Mouse (Mus musculus) urinary bladder, adult 2 months (tissue): ENCODE measurements at regions not wholly inside any gene's neighbourhood (a gene's known extent, or its start where the extent isn't known, plus 50 kb on each side); places are given as distances from the start of the nearest gene placed in this dataset.

ENCODE experiments used
- DNase-seq: peaks from one replicate; pipeline ENCODE4 v3.0.0; 2022; ENCODE audit warnings: low spot score

DNA sequence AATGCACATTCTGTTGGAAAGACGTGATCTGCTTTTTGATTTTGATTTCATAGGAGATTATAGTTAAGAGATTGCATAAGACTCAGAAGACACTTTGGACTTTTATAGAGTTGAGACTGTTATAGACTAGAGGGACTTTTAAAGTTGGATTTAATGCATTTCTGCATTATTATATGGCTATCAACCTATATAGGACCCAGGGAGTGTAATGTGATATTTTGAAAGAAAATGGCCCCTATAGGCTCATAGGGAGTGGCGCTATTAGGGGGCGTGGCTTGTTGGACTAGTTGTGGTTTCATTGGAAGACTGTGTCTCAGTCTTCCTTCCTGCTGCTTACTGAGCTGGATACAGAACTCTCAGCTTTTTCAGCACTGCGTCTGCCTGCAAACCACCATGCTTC is 186.9 kb upstream of the Igfbp7 start:
- no peak for DNase-seq

DNA sequence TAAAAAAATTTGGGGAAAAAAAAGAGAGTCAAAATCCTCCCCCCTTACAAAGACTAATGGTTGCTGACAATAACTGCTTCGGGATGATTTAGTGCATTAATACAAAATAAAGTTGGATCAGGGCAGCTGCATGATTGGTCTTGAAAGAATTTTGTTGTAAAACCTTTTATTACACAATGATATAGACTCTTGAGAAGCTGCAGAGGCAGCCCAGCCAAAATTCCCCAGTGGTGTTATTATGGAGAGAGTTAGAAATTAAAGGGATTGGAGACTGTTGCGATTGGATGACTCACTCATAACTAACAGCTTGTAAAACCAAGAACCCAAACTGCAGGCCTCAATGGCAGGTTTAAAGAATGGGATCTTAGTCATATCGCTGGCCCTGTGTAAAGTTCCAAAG is 181.4 kb upstream of the Igfbp7 start:
- DNase-seq = no peak

DNA sequence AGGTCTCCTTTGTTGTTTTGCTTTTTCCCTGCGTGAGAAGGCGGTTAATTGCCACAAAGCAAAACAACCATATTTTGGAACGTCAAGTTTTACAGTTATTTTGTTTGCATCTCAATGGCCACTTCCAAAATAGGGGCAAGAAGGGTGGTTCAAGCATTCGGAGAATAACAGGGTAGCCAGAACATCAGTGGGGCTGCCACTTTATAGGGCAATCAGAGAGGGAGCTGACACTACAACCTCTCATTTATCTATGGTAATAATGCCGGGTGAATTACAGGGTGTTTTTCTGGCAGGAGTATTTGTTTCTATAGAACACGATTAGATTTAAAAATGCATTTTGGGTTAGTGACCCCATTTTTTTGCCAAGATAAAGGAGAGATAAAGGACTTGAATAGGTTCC is 173.9 kb upstream of the Igfbp7 start:
- no peak for DNase-seq

DNA sequence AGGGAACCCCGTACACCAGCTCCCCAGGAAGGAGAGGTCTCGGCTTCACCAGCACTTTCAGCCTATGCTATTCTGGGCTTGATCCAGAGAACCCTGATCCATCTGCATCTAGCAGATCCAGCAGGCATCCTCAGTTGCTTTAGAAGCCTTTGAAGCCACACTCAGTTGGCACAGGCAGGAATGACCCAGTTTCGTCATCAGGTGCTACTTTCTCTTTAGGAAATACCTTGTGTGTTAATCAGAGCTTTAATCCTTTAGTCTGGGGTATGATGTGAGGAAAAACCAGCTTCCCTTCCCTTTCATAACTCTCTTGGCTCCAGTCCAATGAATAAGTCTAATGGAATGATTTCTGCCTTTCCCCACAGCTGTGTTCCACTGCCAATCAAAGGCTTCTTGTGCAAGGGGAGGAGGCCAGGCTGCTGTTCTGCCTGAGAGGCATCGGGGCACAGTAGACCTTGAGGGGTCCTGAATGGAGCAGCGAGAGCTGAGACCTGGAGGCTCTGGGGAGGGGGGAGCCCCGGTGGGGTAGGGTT is 173.3 kb upstream of the Igfbp7 start:
- DNase-seq = no peak

DNA sequence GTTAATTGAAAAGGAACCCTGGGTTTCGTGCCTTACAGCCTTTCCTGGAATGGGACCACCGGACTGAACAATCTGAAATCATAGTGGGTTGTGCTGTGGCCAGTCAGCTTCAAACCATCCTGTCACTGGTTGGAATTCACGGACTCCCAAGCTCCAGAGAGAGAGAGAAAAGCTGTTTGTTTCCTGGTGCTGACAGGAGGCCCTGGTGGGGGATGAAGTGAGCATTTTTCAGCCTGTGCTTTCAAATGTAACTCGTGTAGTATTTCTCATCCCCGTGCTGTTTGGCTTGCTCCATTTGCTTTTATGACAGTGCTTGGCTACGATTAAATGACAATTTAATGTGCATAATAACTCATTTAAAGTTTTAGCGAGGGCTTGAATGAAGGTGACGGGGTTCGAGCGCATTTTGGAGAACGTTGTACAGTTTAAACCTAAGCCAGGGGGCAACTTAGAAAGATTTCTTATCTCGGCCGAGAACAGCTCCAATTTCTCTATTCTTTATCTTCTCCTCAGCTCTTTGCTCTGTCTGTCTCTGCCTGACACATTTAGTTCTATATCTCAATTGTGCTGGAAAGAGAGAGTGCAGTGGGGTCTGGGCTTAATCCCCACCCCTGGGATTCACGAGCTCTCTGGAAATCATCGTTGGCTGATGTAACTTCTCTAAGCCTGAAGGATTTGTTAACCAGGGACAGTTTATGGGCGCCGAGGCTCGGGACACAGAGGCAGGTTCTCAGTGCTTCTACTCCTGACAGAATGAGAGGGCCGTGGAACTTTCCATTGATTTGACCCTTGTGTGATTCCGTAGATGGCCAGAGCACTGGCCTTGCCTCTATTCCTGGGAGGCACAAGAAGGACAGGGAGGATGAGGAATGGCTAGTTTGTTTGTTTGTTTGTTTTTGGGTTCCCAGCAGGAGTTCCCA is 172.2 kb upstream of the Igfbp7 start:
- no peak for DNase-seq

DNA sequence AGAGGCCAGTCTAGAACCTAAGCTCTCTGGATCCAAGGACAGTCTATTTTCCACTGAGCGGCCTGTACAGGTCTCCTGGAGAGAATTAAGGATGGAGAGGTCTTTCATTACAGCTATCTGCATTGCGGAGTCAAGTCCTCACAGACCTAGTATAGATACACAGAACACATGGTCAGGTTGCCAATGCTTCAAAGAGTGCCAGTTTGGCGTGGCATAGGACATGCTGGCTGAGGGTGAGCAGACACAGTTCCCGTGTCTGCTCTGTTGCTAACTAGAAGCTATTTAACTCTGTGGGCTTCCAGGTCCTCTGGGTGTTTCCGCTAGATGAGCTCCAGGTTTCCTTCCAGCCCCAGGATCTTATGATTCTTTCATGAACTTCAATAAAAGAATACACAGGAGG is 169.0 kb upstream of the Igfbp7 start:
- no peak for DNase-seq

DNA sequence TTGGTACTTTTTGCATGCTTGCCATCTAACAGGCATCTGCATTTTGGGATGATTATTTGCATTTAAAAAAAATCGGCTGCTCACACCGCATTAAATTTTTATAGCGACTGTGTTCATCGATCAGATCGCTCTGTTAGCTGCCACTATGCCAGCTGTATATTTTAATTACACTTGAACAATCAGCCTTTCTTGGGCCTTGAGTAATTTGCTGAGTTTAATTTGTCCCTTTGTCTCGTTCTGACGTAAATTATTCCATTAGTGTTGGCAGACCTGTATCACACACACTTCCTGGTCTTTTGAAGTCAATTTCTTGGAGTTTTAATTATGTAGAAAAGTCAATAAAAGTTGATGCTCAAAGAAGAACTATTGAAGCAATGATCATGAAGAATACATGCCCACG is 167.9 kb upstream of the Igfbp7 start:
- no peak for DNase-seq

DNA sequence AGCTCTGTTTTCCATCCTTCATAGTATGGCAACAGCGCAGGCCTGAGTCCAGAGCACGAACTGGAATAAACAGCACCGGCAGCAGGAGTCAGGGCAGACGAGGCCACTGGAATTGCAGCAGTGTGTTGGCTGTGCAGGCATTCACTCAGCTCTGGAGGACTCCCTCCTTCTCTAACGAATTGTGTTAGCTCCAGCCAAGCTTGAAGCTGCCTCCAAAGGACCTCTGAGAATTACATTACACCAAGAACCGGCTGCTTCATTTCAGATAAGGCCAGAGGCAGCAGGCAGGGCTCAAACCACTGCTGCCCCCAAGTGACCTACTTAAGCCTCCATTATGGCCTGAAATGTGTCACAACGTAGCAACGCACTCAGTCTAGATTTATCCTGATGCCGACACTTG is 162.5 kb upstream of the Igfbp7 start:
- DNase-seq = no peak

DNA sequence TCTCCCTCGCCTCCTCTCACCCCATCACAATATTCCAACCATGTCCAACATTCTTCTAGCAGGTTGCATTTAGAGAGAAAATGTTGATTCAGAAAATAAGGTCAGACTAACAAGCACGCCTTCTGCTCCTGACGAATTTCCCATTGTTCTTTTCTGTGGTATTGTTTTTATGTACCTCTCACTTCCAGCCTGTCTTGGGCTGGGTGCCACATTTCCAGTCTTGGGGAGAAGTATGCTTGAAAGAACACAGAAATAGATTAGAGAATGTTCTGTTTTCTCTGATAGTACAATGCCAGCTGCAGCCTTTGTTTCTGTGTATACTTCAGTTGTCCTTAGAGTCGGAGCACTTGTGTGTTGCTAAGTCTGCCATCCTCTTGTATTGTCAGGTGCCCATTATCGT is 160.3 kb upstream of the Igfbp7 start:
- no peak for DNase-seq

DNA sequence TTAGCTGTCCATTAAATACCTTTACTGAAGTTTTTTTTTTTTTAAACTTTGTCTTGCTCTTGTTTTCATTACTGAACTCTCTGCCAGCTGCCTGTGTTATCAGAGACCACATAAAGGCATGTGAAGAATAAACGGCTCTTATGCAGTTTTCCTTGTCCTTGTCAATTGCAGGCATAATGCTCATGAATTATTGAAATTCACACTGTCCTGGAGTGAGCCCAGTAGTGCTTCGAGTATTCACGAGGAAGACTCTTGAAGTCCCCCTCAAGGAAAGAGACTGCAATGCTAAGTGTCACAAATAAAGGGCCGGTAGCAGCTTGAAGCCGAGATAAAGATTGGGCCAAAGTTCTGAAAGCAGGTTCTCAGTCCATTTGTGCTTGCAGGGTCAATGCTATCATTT is 144.7 kb upstream of the Igfbp7 start:
- no peak for DNase-seq

DNA sequence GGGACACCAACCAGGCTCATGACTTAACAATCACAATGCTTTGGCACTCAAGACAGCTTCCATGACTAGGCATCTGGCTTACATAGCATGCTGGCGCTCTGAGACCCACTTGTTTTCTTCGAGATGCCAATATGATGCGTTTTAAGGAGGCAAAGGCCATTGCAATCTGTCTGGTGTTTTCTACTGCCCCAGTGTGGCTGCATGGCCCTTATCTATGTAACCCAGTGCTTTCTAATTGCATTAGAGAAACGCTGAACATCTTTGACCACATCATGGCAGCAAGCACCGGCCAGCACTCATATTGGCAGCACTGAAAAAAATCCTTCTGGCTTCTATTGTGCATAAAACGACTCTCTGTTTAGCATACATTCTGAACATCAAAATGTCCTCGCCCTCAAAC is 144.2 kb upstream of the Igfbp7 start:
- no peak for DNase-seq

DNA sequence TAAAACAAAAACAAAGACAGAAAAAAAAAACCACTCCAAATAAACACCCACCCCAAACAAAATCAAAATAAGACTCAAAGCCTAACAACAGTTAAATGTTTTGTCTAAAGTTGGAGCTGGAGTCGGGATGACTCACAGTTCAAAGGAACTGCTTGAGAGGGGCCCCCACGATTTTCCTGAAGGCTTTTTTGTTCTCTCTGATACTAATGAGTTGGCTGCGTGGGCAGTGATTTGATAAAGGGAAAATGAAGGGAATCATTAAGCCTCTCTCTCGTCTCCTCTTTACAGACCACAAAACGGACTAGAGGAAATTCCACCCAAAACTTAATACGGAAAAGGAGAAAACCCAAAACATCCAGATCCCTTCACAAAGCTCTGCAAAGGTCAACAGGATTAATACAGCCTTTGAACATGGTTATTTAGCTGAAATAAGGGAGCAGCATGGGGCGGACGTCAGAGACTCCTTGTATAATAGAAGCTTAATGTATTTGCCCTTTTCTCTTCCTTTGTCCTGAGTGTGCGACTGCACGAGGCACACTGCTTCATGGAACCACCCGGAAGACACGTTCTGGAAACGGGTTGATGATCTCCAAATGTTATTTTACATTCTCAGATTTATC is 138.3 kb upstream of the Igfbp7 start:
- no peak for DNase-seq

DNA sequence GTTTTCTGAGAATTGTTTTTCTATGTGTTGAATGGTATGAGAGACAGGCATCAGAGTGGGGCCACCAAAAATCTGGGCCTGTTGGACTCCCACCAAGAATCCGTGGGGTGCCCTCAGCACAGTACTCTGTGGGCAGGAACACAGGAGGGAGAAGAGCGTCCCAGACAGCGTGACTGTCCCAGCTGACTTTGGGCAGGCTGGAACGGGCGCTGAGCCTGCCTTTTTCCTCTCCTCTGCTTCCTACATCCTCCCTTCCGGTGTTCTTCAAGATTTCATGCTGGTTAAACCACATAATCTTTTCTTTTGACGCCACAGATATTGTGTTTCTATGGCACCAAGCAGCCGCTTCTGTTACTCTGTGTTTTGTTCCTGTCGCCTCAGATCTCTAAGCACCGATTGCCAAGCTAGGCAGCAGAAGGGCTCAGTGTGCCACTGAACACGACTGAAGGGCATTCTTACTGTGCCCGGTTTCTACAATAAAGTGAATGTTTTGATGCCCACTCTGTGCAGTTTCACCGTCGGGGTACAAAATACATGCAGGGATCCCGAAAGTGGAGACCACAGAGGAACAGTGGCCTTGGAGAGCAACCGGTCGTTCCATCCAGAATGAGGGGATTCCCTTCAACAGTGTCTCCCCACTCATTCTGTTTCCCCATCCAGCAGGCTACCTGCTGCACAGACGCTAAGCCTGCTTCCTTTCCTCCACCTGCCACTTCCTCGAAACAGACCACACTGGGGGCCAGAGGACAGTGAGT is 124.6 kb upstream of the Igfbp7 start:
- no peak for DNase-seq

DNA sequence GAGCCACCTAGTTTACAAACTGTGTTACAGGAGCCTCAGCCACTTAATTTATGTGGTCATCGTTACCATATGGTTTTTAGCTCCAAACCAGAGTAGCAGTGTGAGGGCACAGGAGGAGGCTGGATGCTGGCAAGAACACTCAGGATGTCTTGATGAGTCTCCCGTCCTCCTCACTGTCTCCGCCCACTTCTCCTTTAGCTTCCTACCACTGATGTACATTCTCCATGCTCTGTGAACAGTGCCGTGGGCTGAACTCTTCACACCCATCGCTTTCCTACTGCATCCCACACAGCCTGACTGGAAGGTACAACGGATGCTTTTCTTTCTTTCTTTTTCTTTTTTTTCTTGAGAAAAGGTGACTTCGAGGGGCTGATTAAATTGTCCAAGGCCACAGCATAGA is 122.5 kb upstream of the Igfbp7 start:
- no peak for DNase-seq

DNA sequence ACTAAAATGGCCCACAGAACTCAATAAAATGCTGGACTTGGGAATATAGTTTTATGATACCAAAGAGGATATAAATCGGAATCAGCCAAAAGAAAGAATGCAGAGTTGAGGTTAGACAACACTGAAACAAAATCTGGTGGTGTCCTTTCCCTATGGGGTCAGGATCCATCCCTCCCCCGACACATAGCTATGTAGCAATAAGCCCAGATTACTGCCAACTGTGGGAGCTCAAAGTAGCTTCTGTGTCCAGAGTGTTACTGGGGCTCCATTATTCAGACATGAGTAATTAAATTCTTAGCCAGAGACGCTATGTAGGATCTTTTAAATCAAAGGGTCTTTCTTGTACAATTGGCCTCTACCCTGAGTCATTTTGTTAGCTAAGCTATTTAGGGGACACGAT is 109.4 kb upstream of the Igfbp7 start:
- no peak for DNase-seq

DNA sequence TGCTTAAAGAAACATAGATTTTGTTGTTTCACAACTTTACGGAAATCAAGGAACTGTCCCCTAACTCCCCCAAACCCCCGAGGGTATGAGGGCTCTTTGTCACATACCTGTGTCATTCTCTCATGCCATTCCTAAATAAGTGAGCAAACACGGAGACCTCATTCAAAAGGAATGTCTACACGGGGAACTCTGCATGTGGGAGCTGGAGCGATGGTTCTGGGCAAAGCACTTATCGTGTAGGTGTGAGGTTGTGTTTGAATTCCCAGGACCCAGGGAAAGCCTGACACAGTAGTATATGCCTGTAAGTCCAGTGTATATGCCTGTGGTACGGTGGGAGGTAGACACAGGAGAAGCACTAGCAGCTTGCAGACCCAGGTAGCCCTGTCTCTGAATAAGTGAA is 107.6 kb upstream of the Igfbp7 start:
- no peak for DNase-seq

DNA sequence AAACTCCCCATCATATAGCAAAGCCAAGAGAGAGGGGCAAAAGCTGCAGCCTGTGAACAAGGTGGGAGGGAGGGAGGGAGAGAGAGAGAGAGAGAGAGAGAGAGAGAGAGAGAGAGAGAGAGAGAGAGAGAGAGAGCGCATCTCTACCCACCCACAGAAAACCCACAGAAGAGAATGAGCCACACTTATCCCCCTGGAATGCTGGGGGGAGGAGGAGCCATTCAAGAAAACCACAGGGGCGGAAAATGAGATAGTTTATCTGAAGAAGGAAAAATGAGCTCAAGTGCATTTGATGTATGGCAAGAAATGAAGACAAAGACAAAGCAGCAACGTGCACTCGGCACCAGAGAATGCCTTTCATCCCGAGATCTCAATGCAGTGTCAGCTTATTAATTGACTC is 94.8 kb upstream of the Igfbp7 start:
- no peak for DNase-seq

DNA sequence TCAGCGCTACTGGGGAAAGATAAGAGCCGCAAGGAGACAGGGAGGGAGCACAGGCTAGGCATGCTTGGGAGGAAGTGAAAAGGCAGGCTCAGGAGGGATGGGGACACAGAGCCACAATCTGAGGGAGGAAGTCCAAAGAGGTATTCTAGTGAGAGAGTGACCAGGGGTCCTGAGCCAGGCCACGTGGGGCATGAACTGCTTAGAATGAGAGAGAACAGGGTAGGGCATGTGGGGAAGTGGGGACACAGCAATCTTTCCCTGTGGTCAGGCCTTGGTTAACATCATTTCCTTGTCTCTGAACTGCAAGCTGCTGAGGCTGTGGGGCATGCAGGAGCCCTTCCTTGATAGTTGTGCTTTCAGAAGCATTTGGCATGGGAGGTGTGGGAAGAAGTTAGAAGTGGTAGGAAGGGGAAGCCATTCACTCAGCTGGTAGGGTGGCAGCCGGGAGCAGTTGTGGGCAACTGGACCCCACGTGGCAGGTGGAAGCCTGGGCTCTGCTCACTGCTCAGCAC is 92.2 kb upstream of the Igfbp7 start:
- no peak for DNase-seq

DNA sequence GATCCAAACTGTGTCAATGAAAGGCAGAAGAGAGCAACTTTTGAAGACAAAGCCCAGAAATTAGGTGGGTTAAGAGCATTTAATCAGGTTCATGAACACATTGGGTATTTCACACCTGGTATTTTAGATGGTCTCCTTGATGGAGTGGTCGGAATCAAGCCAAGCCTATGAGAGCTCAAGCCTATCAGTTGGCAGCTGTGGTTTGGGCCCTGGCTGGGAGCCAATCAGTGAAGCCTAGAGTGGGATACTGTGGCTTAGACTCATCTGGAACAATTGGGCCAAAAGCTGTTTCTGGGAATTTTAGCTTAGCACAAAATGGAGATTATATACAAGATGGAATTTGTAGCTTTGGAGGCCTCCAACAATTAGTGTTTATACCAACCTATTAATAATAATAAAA is 86.8 kb upstream of the Igfbp7 start:
- no peak for DNase-seq

DNA sequence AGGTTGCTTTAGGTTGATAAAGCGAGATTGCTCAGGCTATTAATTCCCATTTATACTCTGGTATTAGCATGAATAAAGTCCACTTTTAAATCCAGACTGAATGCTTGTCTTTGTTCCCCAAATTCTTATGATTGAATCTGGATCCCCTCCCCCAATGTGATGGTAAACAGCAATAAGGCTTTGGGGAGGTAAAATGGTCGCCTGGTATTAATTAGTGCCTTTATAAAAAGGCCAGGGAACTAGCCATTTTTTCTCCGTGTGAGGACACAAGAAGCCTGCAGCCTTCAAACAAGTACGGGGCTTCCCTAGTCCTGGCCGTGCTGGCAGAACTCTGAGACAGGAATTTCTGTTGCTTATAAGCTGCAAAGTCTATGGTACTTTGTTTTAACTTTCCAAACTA is 81.1 kb upstream of the Igfbp7 start:
- no peak for DNase-seq

DNA sequence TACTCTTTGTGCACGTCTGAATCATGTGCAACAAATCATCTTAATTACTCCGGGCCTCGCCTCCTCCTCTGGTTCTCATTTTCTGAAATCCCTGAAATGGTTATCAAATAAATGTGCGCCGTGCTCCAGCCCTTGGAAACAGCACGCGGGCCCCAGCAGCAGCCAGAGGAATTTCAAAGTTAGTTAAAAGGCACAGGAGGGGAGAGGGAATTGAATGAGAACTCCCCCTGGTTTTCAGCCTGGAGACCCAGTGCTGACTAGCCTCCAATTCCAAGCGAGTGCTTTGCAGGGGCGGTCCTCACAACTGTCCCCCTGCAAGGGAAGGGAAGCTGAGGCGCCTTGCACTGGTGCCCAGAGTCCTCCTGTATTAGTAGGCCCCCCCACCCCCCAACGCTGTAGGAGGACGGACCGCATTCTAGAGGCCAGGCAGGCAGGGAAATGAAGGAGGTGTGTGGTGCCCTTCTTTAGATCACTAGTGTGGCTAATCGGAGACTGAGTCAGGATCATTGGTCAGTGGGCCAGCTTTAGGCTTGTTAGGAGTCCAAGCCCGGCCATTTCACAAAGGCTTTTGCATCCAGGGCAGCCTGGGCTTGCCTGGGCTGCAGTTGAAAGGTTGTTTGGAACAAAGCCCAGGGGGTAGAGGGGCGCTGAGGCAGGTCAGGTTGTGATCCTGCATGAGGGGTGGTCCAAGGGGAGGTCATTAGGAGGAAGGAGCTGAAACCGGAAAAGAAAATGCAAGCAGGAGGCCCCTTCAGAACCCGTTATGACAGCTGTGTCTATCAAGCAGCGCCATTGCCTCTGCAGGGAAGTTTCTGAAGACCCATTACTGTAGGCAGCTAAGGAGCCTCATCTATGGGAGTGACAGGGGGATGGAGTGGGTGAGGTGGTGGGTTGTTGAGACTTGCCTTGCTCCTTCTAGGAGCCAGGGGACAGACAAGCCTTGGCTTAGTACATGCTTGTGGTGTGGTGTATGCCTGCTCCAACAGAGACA is 80.3 kb upstream of the Igfbp7 start:
- DNase-seq = no peak
